8 mouse cellular contexts compared by ENCODE assay signal in genomic region chr17:46728904-46729318, GRCm38 (mm10). TPM values are rescaled to one million over a fixed set of nuclear protein-coding genes. Genes with fewer than 3 reads are reported as not detected.
DNase-seq lines count a peak whose midpoint lies in the region; ATAC-seq and TF ChIP-seq lines count a peak whose summit lies in the region.

Gene Gnmt (minus strand): TSS chr17:46729168.

- no peak for TF ChIP-seq CTCF in cerebellum, adult 2 months (IDR thresholded peaks at IDR 0.05; ENCODE audit: borderline replicate concordance, insufficient read depth, low read depth, low read length)

- ATAC-seq in erythroblast, adult 5-6 weeks (replicated peaks; ENCODE audit: low FRiP score, poor library complexity, severe bottlenecking), result no peak
- peak; percentile 42; the same call in 1 of the 2 replicates for ATAC-seq in intestine, embryonic 14.5 days (replicated peaks; ENCODE audit: low FRiP score, low TSS enrichment, low read depth)
- ATAC-seq in liver, embryonic 13.5 days (ENCODE audit: low read depth), result peak; percentile 59
- ATAC-seq in stomach, embryonic 14.5 days (ENCODE audit: insufficient number of reproducible peaks, insufficient read depth, low FRiP score, low read depth), result peak; percentile 50; the same call in 1 of the 2 replicates

- peak; percentile 88 to 89 for DNase-seq in cerebellum, adult 2 months
- peak; percentile 58 for DNase-seq in intestine, embryonic 14.5 days (ENCODE audit: low spot score)
- no peak for DNase-seq in liver, embryonic 13.5 days
- no peak for DNase-seq in layer of hippocampus, adult 9-11 months
- DNase-seq in thymus, postnatal 36 days, result no peak

- peak within 1 kb of the TSS; percentile 47 for H3K4me3 ChIP-seq in erythroblast, embryonic 14.5 days (replicated peaks)
- H3K4me3 ChIP-seq in cerebellum, adult 2 months (replicated peaks; ENCODE audit: insufficient read depth, low read depth, low read length), result peak within 1 kb of the TSS; percentile 63
- no peak within 1 kb of the TSS for H3K4me3 ChIP-seq in intestine, embryonic 14.5 days (ENCODE audit: low read depth, low read length)
- H3K4me3 ChIP-seq in liver, embryonic 13.5 days (replicated peaks), result peak within 1 kb of the TSS; percentile 37
- H3K4me3 ChIP-seq in stomach, embryonic 14.5 days (ENCODE audit: low read depth, low read length), result 0 out of 2 replicates have a peak within 1 kb of the TSS, but pooled peaks have one; percentile 1

- peaks cover 10% of the 10 kb centered on the region for H3K4me1 ChIP-seq in erythroblast, embryonic 14.5 days (ENCODE audit: control insufficient read depth)
- H3K4me1 ChIP-seq in cerebellum, adult 2 months (ENCODE audit: control insufficient read depth, insufficient read depth, low read length), result peaks cover 28% of the 10 kb centered on the region
- H3K4me1 ChIP-seq in intestine, embryonic 14.5 days (replicated peaks; ENCODE audit: control insufficient read depth, insufficient read depth, low read length), result no peaks in the 10 kb centered on the region
- H3K4me1 ChIP-seq in liver, embryonic 13.5 days (replicated peaks), result peaks cover 4% of the 10 kb centered on the region; the same call in 1 of the 2 replicates
- H3K4me1 ChIP-seq in stomach, embryonic 14.5 days (ENCODE audit: control insufficient read depth, insufficient read depth, low read length), result no peaks in the 10 kb centered on the region

- H3K27me3 ChIP-seq in erythroblast, embryonic 14.5 days (ENCODE audit: control insufficient read depth), result peaks cover 13% of the 10 kb centered on the region
- H3K27me3 ChIP-seq in cerebellum, adult 2 months (ENCODE audit: control insufficient read depth, insufficient read depth, low read length), result no peaks in the 10 kb centered on the region
- H3K27me3 ChIP-seq in intestine, embryonic 14.5 days (replicated peaks; ENCODE audit: control insufficient read depth, insufficient read depth, low read length), result peaks cover 18% of the 10 kb centered on the region
- H3K27me3 ChIP-seq in liver, embryonic 13.5 days, result peaks cover 18% of the 10 kb centered on the region
- 0 out of 2 replicates have a peak, but pooled peaks cover 4% of the 10 kb centered on the region for H3K27me3 ChIP-seq in stomach, embryonic 14.5 days (ENCODE audit: control insufficient read depth, insufficient read depth, low read length)

- 2% methylated on average over 24 of the region's 24 CpGs for WGBS in cerebellum, adult 2 months
- 16% methylated on average over 24 of the region's 24 CpGs for WGBS in intestine, embryonic 14.5 days
- 32% methylated on average over 24 of the region's 24 CpGs for WGBS in liver, embryonic 13.5 days (ENCODE audit: insufficient replicate concordance)
- WGBS in stomach, embryonic 14.5 days, result 13% methylated on average over 24 of the region's 24 CpGs

- H3K9ac ChIP-seq in intestine, embryonic 14.5 days (ENCODE audit: low read length), result no peak within 1 kb of the TSS
- peak within 1 kb of the TSS; percentile 49; the same call in 1 of the 2 replicates for H3K9ac ChIP-seq in liver, embryonic 13.5 days
- H3K9ac ChIP-seq in stomach, embryonic 14.5 days (replicated peaks; ENCODE audit: low read depth, low read length), result no peak within 1 kb of the TSS

- H3K27ac ChIP-seq in cerebellum, adult 2 months (ENCODE audit: insufficient read depth, low read length), result peak within 1 kb of the TSS; percentile 72
- H3K27ac ChIP-seq in intestine, embryonic 14.5 days (ENCODE audit: low read depth), result no peak within 1 kb of the TSS
- H3K27ac ChIP-seq in liver, embryonic 13.5 days, result no peak within 1 kb of the TSS
- H3K27ac ChIP-seq in stomach, embryonic 14.5 days (ENCODE audit: low read length), result no peak within 1 kb of the TSS

- TF ChIP-seq POLR2A in cerebellum, adult 2 months (IDR thresholded peaks at IDR 0.05; ENCODE audit: borderline replicate concordance, insufficient read depth, low read length), result peak; percentile 64

- no peaks in the 10 kb centered on the region for H3K9me3 ChIP-seq in erythroblast, embryonic 14.5 days (ENCODE audit: control insufficient read depth, low read length)
- no peaks in the 10 kb centered on the region for H3K9me3 ChIP-seq in intestine, embryonic 14.5 days (ENCODE audit: control insufficient read depth, low read length)
- no peaks in the 10 kb centered on the region for H3K9me3 ChIP-seq in liver, embryonic 13.5 days (replicated peaks)
- H3K9me3 ChIP-seq in stomach, embryonic 14.5 days (ENCODE audit: control insufficient read depth, low read depth, low read length), result no peaks in the 10 kb centered on the region

- H3K36me3 ChIP-seq in erythroblast, embryonic 14.5 days (ENCODE audit: control insufficient read depth), result peaks cover 25% of the 10 kb centered on the region
- peaks cover 17% of the 10 kb centered on the region for H3K36me3 ChIP-seq in intestine, embryonic 14.5 days (ENCODE audit: control insufficient read depth, insufficient read depth, low read length)
- H3K36me3 ChIP-seq in liver, embryonic 13.5 days, result peaks cover 19% of the 10 kb centered on the region
- H3K36me3 ChIP-seq in stomach, embryonic 14.5 days (ENCODE audit: control insufficient read depth, insufficient read depth, low read length), result no peaks in the 10 kb centered on the region; the same call in 1 of the 2 replicates

- peak within 1 kb of the TSS; percentile 37 for H3K4me2 ChIP-seq in intestine, embryonic 14.5 days (ENCODE audit: low read length)
- H3K4me2 ChIP-seq in liver, embryonic 13.5 days, result peak within 1 kb of the TSS; percentile 49
- H3K4me2 ChIP-seq in stomach, embryonic 14.5 days (replicated peaks; ENCODE audit: low read depth, low read length), result peak within 1 kb of the TSS; percentile 24; the same call in 1 of the 2 replicates

RNA-seq across cellular contexts. Expression of gene Gnmt, which starts in this region (rescaled TPM):
- 0.05 TPM in 1 of 2 replicates, not detected in the other for polyA plus RNA-seq in erythroblast, embryonic 14.5 days (2012)
- not detected in 2 replicates for total RNA-seq in erythroblast, adult 5-6 weeks (2015; ENCODE audit: low replicate concordance)
- not detected in 2 replicates for total RNA-seq in erythroblast, adult 5-6 weeks (2017; ENCODE audit: low replicate concordance)
- polyA plus RNA-seq in cerebellum, adult 2 months (2012; rRNA removed), result 12.0 and 18.1 TPM in 2 replicates
- polyA plus RNA-seq in intestine, embryonic 14.5 days (2014; fragmentation: Nextera tagmentation; extraction: Ambion mirVana), result 0.23 and 1.5 TPM in 2 replicates
- 11.0 and 11.7 TPM in 2 replicates for polyA plus RNA-seq in liver, embryonic 13.5 days (2015; fragmentation: Nextera tagmentation; extraction: Ambion mirVana)
- polyA plus RNA-seq in stomach, embryonic 14.5 days (2014; fragmentation: Nextera tagmentation; extraction: Ambion mirVana), result 0.33 and 0.67 TPM in 2 replicates

Comparison
In these comparisons a context has a peak if more than half of its experiments do, and no peak if none do; other contexts are left out.
1. Peak in ATAC-seq, H3K4me3 ChIP-seq and H3K4me2 ChIP-seq in stomach, embryonic 14.5 days; RNA of the gene not detected or under 1 TPM.
2. DNase-seq: peak in cerebellum, adult 2 months (2 of 2) and intestine, embryonic 14.5 days (single experiment); none in liver, embryonic 13.5 days (single experiment), layer of hippocampus, adult 9-11 months (single experiment) and thymus, postnatal 36 days (0 of 2).
3. Peak in every context shown above with its lines, with median percentiles within 50 percentile points of each other: H3K4me2 ChIP-seq.